Mouse (Mus musculus) embryonic fibroblast, embryonic 13.5 days (primary cell): ENCODE results near the gene Madcam1.

Experiments used
- CTCF ChIP-seq: IDR thresholded peaks from 2 replicates; pipeline ENCODE4 v1.5.1; 2011; ENCODE audit warnings: mild to moderate bottlenecking, control low read depth, low read length, moderate library complexity, borderline replicate concordance; ENCODE audit not compliant: insufficient read depth
- POLR2A ChIP-seq: IDR thresholded peaks from 2 replicates; pipeline ENCODE4 v1.6.1; 2011; ENCODE audit warnings: low read depth, mild to moderate bottlenecking, control low read depth, low read length, moderate library complexity

DNA sequence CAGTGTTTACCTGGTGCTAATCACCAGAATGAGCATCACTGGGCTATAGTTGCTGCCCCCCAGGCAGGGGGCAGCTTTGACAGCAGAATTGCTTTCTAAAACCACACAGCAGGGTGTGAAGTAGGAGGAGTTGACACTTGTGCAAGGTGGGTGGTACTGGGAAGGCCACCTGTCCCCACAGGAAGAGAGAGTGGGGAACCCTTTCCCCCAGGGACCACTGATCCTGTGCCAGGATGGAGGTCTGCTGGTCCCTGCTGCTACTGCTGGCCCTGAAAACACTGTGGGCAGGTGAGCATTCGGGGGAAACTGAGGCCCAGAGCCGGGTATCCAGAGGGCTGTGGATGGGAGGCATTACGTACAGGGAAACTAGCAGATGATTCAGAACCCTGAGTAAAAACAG is 24.8 kb downstream of the Madcam1 start:
- TF ChIP-seq CTCF (no peak), POLR2A (no peak)
